Mouse (Mus musculus) left cerebral cortex, adult 2 months (tissue): Measurements from ENCODE around the gene Atpaf1. TPM values are rescaled to one million over a fixed set of nuclear protein-coding genes. Genes with fewer than 3 reads are reported as not detected.

ENCODE experiments used
- DNase-seq, 2 experiments: peaks; one replicate each; pipeline ENCODE4 v3.0.0; 2021 to 2022; ENCODE audit warnings: low spot score in 2 of 2, mixed read lengths in 1 of 2; ENCODE audit errors: extremely low spot score in 1 of 2
- H3K27ac ChIP-seq: fragments of 200-600 bp; 2 replicates; pipeline ENCODE4 v1.8.1; 2022
- H3K4me3 ChIP-seq: fragments of 200-600 bp; 2 replicates; pipeline ENCODE4 v1.8.1; 2022
- CTCF ChIP-seq: fragments of 200-600 bp; IDR thresholded peaks from 2 replicates; pipeline ENCODE4 v1.8.1; 2022; ENCODE audit warnings: antibody characterized with exemption, mild to moderate bottlenecking, moderate library complexity
- intact Hi-C: fragments of 180-260 bp; cut with DNase I; formaldehyde crosslinking; loops from one replicate; pipeline ENCODE4 v1.15.1; 2025
- total RNA-seq, 2 experiments: library from RNA; stranded (reverse); gene quantifications; 2 replicates each; pipeline ENCODE4 v1.2.3; 2021

The Atpaf1 gene
- total RNA-seq, 2 experiments from 2014 or later = 74.6 to 74.8 TPM

DNA sequence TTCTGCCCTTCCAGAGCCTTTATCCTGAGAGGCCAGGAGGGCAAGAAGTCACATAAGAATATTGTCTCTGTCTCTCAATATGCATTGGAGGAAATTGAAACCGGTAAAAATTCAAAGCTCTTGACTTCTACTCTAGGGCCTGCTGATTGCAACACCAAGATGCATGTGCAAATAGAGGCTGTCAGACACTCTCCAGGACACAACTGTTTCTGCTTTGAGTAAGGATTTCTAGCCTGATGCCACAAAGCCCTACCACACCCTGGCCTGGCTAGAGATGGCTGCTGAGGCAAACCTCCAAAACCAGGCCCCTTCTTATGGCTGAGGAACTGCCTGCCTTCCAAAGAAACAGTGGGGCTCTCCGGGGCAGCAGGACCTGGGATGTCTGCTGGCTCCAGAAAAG lies 51.0 kb downstream of the Atpaf1 start:
- intact Hi-C loops = no loop called here
- no peak for TF ChIP-seq CTCF
- no peak overlapping the region for H3K4me3 ChIP-seq
- DNase-seq = no peak
- H3K27ac ChIP-seq = no peak overlapping the region

GRCm38 (mm10) chr4:115838196-115838595 lies 53.6 kb downstream of the Atpaf1 start:
- H3K4me3 ChIP-seq = no peak overlapping the region
- DNase-seq = no peak
- TF ChIP-seq CTCF = no peak
- no peak overlapping the region for H3K27ac ChIP-seq
- intact Hi-C loops = loop anchor here (2.0 kb wide), 1 partner anchor 53 kb away; the partner anchor contains the start of gene Atpaf1

DNA sequence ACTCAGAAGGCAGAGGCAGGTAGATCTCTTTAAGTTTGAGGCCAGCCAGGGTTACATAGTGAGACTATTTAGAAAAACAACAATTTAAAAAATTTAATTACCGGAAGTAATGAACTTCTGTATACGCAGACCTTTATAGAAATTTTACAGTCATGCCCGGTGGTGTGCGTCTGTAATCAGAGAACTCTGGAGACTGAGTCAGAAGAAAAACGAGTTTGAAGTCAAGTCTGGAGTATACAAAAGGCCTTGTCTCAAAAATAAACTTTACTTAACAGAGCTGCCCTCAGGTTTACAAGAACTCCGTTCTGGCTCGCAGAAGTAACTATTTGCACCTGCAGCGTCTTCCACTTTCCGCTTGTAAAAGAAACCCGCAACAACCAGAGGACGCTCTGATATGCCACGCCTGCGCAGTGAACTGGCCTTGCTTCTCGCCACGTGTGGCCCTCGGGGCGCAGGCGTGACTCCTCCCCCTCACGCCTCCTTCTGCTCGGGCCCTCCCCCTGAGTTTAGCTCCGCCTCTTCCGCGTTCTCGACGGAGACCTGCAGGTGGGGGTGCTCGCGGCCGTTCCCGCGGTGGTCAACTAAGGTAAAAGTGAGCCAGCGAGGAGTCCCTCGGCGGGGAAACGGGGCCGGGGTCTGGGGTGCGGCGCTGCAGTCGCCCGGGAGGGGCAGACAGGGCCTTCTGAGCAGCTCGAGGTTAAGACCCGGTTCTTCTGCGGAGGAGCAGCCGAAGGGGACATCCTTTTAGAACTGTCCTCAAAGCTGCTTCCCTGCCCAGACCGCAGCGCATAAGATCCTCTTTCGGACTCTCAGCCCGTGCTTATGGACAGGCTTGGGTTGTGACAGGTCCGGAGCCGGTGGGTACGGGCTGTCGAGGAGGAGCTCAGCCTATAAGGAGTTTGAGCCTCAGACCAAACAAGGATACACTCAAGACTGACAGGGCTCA lies 54.4 kb downstream of the Atpaf1 start, which contains the start of gene Mknk1:
Gene Mknk1, plus strand, starts transcription at position 503 of the 946 bp plus-strand sequence.
- peak; percentile 88 to 91 for DNase-seq
- peak; percentile 13 for TF ChIP-seq CTCF
- peak within 1 kb of the TSS; percentile 71 for H3K4me3 ChIP-seq
- intact Hi-C loops = loop anchor here (2.0 kb wide), 1 partner anchor 54 kb away; the partner anchor contains the start of gene Atpaf1
- peak within 1 kb of the TSS; percentile 77 for H3K27ac ChIP-seq

- Histone ChIP-seq H3K27ac (no peak overlapping the region; the same call in 1 of the 2 replicates), H3K4me3 (peak overlapping the region; percentile 71)
- no peak for TF ChIP-seq CTCF
- no peak for DNase-seq
- intact Hi-C loops = loop anchor here (2.0 kb wide), 1 partner anchor 55 kb away; the partner anchor contains the start of gene Atpaf1
Measured at GRCm38 (mm10) chr4:115839956-115840355, 55.3 kb downstream of the Atpaf1 start.

DNA sequence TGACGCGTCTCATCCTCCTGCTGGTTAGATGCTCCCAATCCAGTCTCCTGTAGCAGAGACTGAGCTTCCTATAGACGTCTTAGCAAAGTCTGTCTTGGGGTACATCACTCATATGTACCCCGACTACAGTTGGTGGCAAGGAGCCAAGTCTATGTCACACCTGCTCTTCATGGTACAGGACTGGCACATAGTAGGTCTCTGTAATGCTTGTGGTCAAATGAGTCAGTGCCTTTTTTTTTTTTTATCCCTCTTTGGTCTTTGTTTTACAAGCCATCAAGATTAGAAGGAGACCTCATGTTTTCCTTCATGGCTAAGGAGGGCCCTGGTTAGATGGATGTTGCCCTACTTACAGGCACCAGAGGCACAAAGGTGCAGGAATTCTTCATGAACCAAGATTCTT lies 56.2 kb downstream of the Atpaf1 start:
- no peak overlapping the region for H3K4me3 ChIP-seq
- TF ChIP-seq CTCF = no peak
- intact Hi-C loops = no loop called here
- DNase-seq = no peak
- no peak overlapping the region for H3K27ac ChIP-seq

DNA sequence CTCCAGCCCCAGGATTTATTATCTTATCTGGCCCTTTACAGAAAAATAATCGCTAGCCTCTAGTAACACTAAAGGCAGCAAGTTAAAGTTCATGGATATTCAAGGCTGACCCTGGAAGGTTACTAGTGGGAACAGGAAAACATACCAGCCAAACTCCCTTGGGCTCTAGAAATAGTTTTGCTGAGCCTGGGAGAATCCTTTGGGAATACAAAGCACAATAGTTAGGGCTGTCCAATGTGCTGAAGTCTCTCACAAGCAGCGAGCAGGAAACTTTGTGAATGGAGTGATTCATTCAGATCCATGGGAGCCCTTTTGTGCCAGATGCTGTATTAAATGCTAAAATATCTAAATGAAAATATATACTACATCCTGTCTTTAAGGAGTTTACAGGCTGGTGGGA lies 62.0 kb downstream of the Atpaf1 start:
- intact Hi-C loops = no loop called here
- TF ChIP-seq CTCF = no peak
- no peak for DNase-seq
- Histone ChIP-seq H3K4me3 (no peak overlapping the region), H3K27ac (no peak overlapping the region)

DNA sequence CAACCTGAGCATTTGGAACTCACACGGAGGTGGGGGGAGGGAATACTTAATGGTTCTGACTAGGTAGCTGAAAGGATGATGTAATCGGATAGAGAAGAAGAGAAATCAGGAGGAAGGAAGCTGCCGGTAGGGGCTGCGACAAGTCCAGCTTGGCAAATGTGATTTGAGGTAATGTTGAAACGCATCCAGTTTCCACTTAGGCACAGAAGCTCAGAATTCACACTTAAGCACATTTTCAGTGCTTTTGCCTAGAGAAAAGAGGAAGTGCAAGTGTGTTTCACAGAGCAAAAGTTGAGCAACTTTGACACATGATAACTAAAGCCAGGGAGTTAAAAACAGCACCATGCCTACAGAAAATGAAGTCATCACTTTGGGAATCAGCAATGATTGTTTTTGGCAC lies 62.8 kb downstream of the Atpaf1 start:
- TF ChIP-seq CTCF = peak; percentile 26

GRCm38 (mm10) chr4:115848083-115848482 lies 63.5 kb downstream of the Atpaf1 start:
- intact Hi-C loops = no loop called here
- no peak overlapping the region for H3K27ac ChIP-seq
- no peak for TF ChIP-seq CTCF
- no peak overlapping the region for H3K4me3 ChIP-seq
- no peak for DNase-seq

More for the DNA sequence above, 62.8 kb downstream of the Atpaf1 start:
- no peak overlapping the region for H3K4me3 ChIP-seq
- H3K27ac ChIP-seq = peak overlapping the region; percentile 13; the same call in 1 of the 2 replicates
- DNase-seq = no peak
- intact Hi-C loops = no loop called here

GRCm38 (mm10) chr4:115848990-115849677 lies 64.5 kb downstream of the Atpaf1 start:
- H3K4me3 ChIP-seq = no peak overlapping the region
- no peak overlapping the region for H3K27ac ChIP-seq
- intact Hi-C loops = no loop called here
- TF ChIP-seq CTCF = no peak
- DNase-seq = no peak

- intact Hi-C loops = no loop called here
Measured at GRCm38 (mm10) chr4:115850111-115850510, 65.5 kb downstream of the Atpaf1 start.

GRCm38 (mm10) chr4:115850631-115851030 lies 66.0 kb downstream of the Atpaf1 start:
- no peak for TF ChIP-seq CTCF
- Histone ChIP-seq H3K4me3 (no peak overlapping the region), H3K27ac (no peak overlapping the region)
- intact Hi-C loops = no loop called here
- DNase-seq = no peak

More at GRCm38 (mm10) chr4:115850111-115850510, 65.5 kb downstream of the Atpaf1 start:
- no peak for DNase-seq
- Histone ChIP-seq H3K27ac (no peak overlapping the region), H3K4me3 (no peak overlapping the region)
- TF ChIP-seq CTCF = no peak

- TF ChIP-seq CTCF = no peak
- intact Hi-C loops = no loop called here
- Histone ChIP-seq H3K4me3 (no peak overlapping the region), H3K27ac (no peak overlapping the region)
- no peak for DNase-seq
Measured at GRCm38 (mm10) chr4:115851569-115851968, 67.0 kb downstream of the Atpaf1 start.
